In genomic region chr13:83604320-83604719, GRCm38 (mm10) we compare ENCODE assay signal across 8 mouse cellular contexts.
DNase-seq lines count a peak whose midpoint lies in the region; ATAC-seq and TF ChIP-seq lines count a peak whose summit lies in the region.

No protein-coding gene starts in this region.

- H3K4me2 ChIP-seq in midbrain, embryonic 11.5 days, result no peak overlapping the region
- H3K4me2 ChIP-seq in midbrain, embryonic 13.5 days (replicated peaks), result no peak overlapping the region
- H3K4me2 ChIP-seq in forebrain, postnatal 0 days (ENCODE audit: low read depth), result no peak overlapping the region
- no peak overlapping the region for H3K4me2 ChIP-seq in lung, embryonic 16.5 days (ENCODE audit: low read depth, low read length)

- ATAC-seq in cerebellum, adult (ENCODE audit: insufficient number of reproducible peaks, low FRiP score, low TSS enrichment), result no peak
- ATAC-seq in midbrain, embryonic 11.5 days (ENCODE audit: low FRiP score), result no peak
- no peak for ATAC-seq in midbrain, embryonic 13.5 days
- ATAC-seq in forebrain, postnatal 0 days, result peak; percentile 47; the same call in 1 of the 2 replicates
- ATAC-seq in lung, embryonic 16.5 days (ENCODE audit: low read depth), result peak; percentile 67; the same call in 1 of the 2 replicates

- no peak for TF ChIP-seq CTCF in forebrain, postnatal 0 days (IDR thresholded peaks at IDR 0.05; ENCODE audit: low read depth)

- H3K9me3 ChIP-seq in midbrain, embryonic 11.5 days (ENCODE audit: control insufficient read depth, low read length), result no peaks in the 10 kb centered on the region
- no peaks in the 10 kb centered on the region for H3K9me3 ChIP-seq in midbrain, embryonic 13.5 days
- H3K9me3 ChIP-seq in forebrain, postnatal 0 days (ENCODE audit: low read length), result no peaks in the 10 kb centered on the region
- H3K9me3 ChIP-seq in lung, embryonic 16.5 days (ENCODE audit: control insufficient read depth, low read length), result no peaks in the 10 kb centered on the region

- 19% methylated on average over 3 of the region's 3 CpGs for WGBS in midbrain, embryonic 11.5 days
- WGBS in midbrain, embryonic 13.5 days, result 14% methylated on average over 3 of the region's 3 CpGs
- 10% methylated on average over 3 of the region's 3 CpGs for WGBS in forebrain, postnatal 0 days
- 20% methylated on average over 3 of the region's 3 CpGs for WGBS in lung, embryonic 16.5 days

- no peak overlapping the region for H3K4me3 ChIP-seq in midbrain, embryonic 11.5 days (ENCODE audit: low read depth, low read length)
- H3K4me3 ChIP-seq in midbrain, embryonic 13.5 days (replicated peaks), result no peak overlapping the region
- H3K4me3 ChIP-seq in forebrain, postnatal 0 days (ENCODE audit: low read depth, low read length), result no peak overlapping the region
- no peak overlapping the region for H3K4me3 ChIP-seq in lung, embryonic 16.5 days (ENCODE audit: low read length)

- H3K27ac ChIP-seq in midbrain, embryonic 11.5 days (ENCODE audit: low read depth, low read length), result no peak overlapping the region
- no peak overlapping the region for H3K27ac ChIP-seq in midbrain, embryonic 13.5 days
- H3K27ac ChIP-seq in forebrain, postnatal 0 days (ENCODE audit: low read depth, low read length), result no peak overlapping the region
- H3K27ac ChIP-seq in lung, embryonic 16.5 days (ENCODE audit: low read length), result peak overlapping the region; percentile 88

- DNase-seq in cerebellum, postnatal 14 days, result peak; percentile 54 to 56
- peak; percentile 82 for DNase-seq in midbrain, embryonic 11.5 days (ENCODE audit: low spot score, missing footprints)
- peak; percentile 51 for DNase-seq in forebrain, postnatal 0 days
- no peak for DNase-seq in layer of hippocampus, adult 11-12 months (ENCODE audit: low spot score)
- DNase-seq in liver, result no peak

- no peaks in the 10 kb centered on the region for H3K36me3 ChIP-seq in midbrain, embryonic 11.5 days (ENCODE audit: control insufficient read depth, insufficient read depth, low read length)
- H3K36me3 ChIP-seq in midbrain, embryonic 13.5 days, result no peaks in the 10 kb centered on the region
- no peaks in the 10 kb centered on the region for H3K36me3 ChIP-seq in forebrain, postnatal 0 days (ENCODE audit: insufficient read depth)
- H3K36me3 ChIP-seq in lung, embryonic 16.5 days (ENCODE audit: control insufficient read depth, insufficient read depth, low read length), result no peaks in the 10 kb centered on the region

- peaks cover 6% of the 10 kb centered on the region for H3K4me1 ChIP-seq in midbrain, embryonic 11.5 days (ENCODE audit: control insufficient read depth, insufficient read depth, low read length)
- peaks cover 20% of the 10 kb centered on the region for H3K4me1 ChIP-seq in midbrain, embryonic 13.5 days (replicated peaks)
- H3K4me1 ChIP-seq in forebrain, postnatal 0 days (ENCODE audit: insufficient read depth), result peaks cover 13% of the 10 kb centered on the region
- H3K4me1 ChIP-seq in lung, embryonic 16.5 days (replicated peaks; ENCODE audit: control insufficient read depth, insufficient read depth, low read length), result peaks cover 23% of the 10 kb centered on the region

- no peaks in the 10 kb centered on the region for H3K27me3 ChIP-seq in midbrain, embryonic 11.5 days (ENCODE audit: control insufficient read depth, insufficient read depth, low read length)
- no peaks in the 10 kb centered on the region for H3K27me3 ChIP-seq in midbrain, embryonic 13.5 days
- H3K27me3 ChIP-seq in forebrain, postnatal 0 days (ENCODE audit: insufficient read depth, low read length), result no peaks in the 10 kb centered on the region
- H3K27me3 ChIP-seq in lung, embryonic 16.5 days (ENCODE audit: control insufficient read depth, insufficient read depth, low read depth, low read length), result no peaks in the 10 kb centered on the region

- H3K9ac ChIP-seq in midbrain, embryonic 11.5 days (ENCODE audit: low read length), result no peak overlapping the region
- H3K9ac ChIP-seq in midbrain, embryonic 13.5 days (replicated peaks), result no peak overlapping the region
- H3K9ac ChIP-seq in forebrain, postnatal 0 days, result no peak overlapping the region
- no peak overlapping the region for H3K9ac ChIP-seq in lung, embryonic 16.5 days (ENCODE audit: low read length)

Comparison
In these comparisons a context has a peak if more than half of its experiments do, and no peak if none do; other contexts are left out.
1. DNase-seq: peak in cerebellum, postnatal 14 days (2 of 2), midbrain, embryonic 11.5 days (single experiment) and forebrain, postnatal 0 days (single experiment); none in layer of hippocampus, adult 11-12 months (single experiment) and liver (single experiment).
2. ATAC-seq: peak in forebrain, postnatal 0 days (single experiment) and lung, embryonic 16.5 days (single experiment); none in cerebellum, adult (single experiment), midbrain, embryonic 11.5 days (single experiment) and midbrain, embryonic 13.5 days (single experiment).